Mouse (Mus musculus) kidney, adult 11 months (tissue): Measurements from ENCODE around the gene Cib1.

Source experiments
- DNase-seq: peaks from one replicate; pipeline ENCODE4 v3.0.0; 2022

The Cib1 gene

GRCm38 (mm10) chr7:80182139-80182538, 50.5 kb downstream of the Cib1 start:
- DNase-seq, result no peak

GRCm38 (mm10) chr7:80181078-80181477, 51.5 kb downstream of the Cib1 start:
- DNase-seq, result no peak

- no peak for DNase-seq
Observed at GRCm38 (mm10) chr7:80180202-80180601, 52.4 kb downstream of the Cib1 start.

GRCm38 (mm10) chr7:80179790-80180189, 52.8 kb downstream of the Cib1 start:
- no peak for DNase-seq

- no peak for DNase-seq
Observed at GRCm38 (mm10) chr7:80179327-80179726, 53.3 kb downstream of the Cib1 start.

- no peak for DNase-seq
Observed at GRCm38 (mm10) chr7:80178037-80178729, 54.4 kb downstream of the Cib1 start.

GRCm38 (mm10) chr7:80177438-80177837, 55.2 kb downstream of the Cib1 start:
- no peak for DNase-seq
